Mouse (Mus musculus) embryonic stem cell, embryonic (primary cell): Measurements from ENCODE around the gene Camkk1.

Experiments used
- CTCF ChIA-PET, 4 experiments: fragments of 300-600 bp in 2 of 4; fragments of 350-600 bp in 2 of 4; sonication (Branson Sonifier 250); formaldehyde crosslinking; loops; one replicate each; lab custom pipeline; 2022; ENCODE audit warnings: inconsistent platforms in 2 of 4; lab: Charles Lee
- POLR2A ChIA-PET, 4 experiments: fragments of 300-600 bp in 2 of 4; fragments of 350-600 bp in 2 of 4; sonication (Branson Sonifier 250); formaldehyde crosslinking; loops; one replicate each; lab custom pipeline; 2022; ENCODE audit warnings: antibody characterized with exemption in 4 of 4, inconsistent platforms in 1 of 4; lab: Charles Lee

Gene Camkk1

GRCm38 (mm10) chr11:73061413-73061812, 42.6 kb downstream of the Camkk1 start:
- POLR2A ChIA-PET, result interaction anchor here in 3 of 4 experiments (0.7 to 1.7 kb wide), 9 partner anchors 8 to 138 kb away, joined by 3 to 7 read pairs (median 3); partner anchors contain the start of genes Ctns (in 1 of the 3), Ncbp3 (in 1 of the 3) and Shpk (in 1 of the 3)
- CTCF ChIA-PET, result interaction anchor here in 3 of 4 experiments (0.5 to 1.9 kb wide), 3 partner anchors 13 to 247 kb away, joined by 4 to 5 read pairs (median 5); partner anchors contain the start of gene Ncbp3 (in 1 of the 3)

DNA sequence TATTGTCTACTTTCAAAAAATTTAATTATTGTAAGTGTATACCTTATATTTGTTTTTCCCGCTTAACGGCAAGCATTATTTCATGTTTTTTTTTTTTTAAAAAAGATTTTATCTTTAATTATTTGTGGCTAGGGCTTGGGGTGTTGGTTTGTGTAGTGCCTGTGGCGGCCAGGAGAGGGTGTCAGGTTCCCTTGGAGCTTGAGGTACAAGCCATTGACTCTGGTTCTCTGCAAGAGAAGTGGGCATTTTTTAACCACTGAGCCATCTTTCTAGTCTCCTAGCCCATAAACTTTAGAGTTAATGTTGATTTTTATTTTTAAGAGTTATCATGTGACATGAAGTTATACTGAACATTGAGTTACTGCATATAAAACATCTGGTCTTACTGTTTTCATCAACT, 53.0 kb downstream of the Camkk1 start:
- POLR2A ChIA-PET, result interaction anchor here in 2 of 4 experiments (0.9 to 1.3 kb wide), 4 partner anchors 9 to 127 kb away, joined by 3 to 5 read pairs (median 3); partner anchors contain the start of genes Ctns (in 1 of the 2), Itgae (in 1 of the 2) and Shpk (in 1 of the 2)
- CTCF ChIA-PET, result interaction anchor here (0.5 to 1.9 kb wide), 12 partner anchors 9 to 1300 kb away, joined by 3 to 6 read pairs (median 4); partner anchors contain the start of genes Ctns (in 1 of the 4) and Shpk (in 1 of the 4)

- POLR2A ChIA-PET, result interaction anchor here in 2 of 4 experiments (0.9 to 1.3 kb wide), 3 partner anchors 9 to 15 kb away, joined by 3 read pairs; no protein-coding TSS in a partner anchor
- CTCF ChIA-PET, result no interaction called here
Measured at GRCm38 (mm10) chr11:73076295-73076694, 57.5 kb downstream of the Camkk1 start.

GRCm38 (mm10) chr11:73076733-73077132, 57.9 kb downstream of the Camkk1 start:
- ChIA-PET POLR2A (interaction anchor here in 3 of 4 experiments (0.9 to 1.3 kb wide), 3 partner anchors 11 to 84 kb away, joined by 3 read pairs; no protein-coding TSS in a partner anchor), CTCF (no interaction called here)

DNA sequence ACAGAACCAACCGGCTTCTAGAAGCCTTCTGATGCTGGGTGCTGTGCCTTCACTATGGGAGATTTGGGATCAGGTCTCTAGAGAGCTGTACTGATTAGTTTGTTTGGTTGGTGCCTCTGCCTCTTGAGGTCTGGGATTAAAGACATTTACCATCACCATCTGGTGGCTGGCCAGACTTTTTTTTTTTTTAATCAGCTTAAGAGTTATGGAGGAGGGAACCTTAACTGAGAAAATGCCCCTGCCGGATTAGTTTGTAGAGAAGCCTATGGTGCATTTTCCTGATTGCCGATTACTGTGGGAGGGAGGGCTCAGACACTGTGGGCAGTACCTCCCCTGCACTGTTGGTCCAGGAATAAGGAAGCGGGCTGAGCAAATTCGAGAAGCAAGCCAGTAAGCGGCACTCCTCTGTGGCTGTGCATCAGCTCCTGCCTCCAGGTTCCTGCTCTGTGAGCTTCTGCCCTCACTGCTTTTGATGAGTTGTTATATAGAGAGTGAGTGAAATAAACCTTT, 58.5 kb downstream of the Camkk1 start:
- POLR2A ChIA-PET, result interaction anchor here in 3 of 4 experiments (0.9 to 1.3 kb wide), 3 partner anchors 11 to 84 kb away, joined by 3 read pairs; no protein-coding TSS in a partner anchor
- CTCF ChIA-PET, result interaction anchor here in 1 of 4 experiments (0.7 kb wide), 1 partner anchor 264 kb away, joined by 3 read pairs; no protein-coding TSS in a partner anchor

DNA sequence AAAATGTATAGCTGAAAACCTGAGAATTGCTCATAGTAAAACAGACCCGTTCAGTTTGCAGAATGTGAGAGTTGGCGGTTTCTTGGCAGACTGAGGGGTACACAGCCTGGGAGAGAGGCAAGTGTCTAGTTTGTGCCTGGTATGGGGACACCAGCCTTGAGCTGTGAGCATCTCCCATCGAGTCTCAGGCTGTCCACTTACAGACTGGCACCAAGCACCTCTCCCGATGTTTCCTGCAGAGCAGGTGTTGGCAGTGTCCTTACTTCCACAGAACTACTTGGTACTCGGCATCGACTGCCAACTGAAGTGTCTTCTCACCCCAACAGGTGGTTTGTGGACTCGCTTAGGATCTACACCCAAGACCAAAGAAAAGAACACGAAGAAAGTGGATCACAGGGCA, 59.8 kb downstream of the Camkk1 start:
- POLR2A ChIA-PET, result interaction anchor here in 3 of 4 experiments (0.5 to 1.4 kb wide), 5 partner anchors 8 to 67 kb away, joined by 3 to 5 read pairs (median 3); partner anchors contain the start of gene Haspin (in 1 of the 3)
- CTCF ChIA-PET, result interaction anchor here in 1 of 4 experiments (0.6 kb wide), 1 partner anchor 10 kb away, joined by 4 read pairs; no protein-coding TSS in a partner anchor

GRCm38 (mm10) chr11:73080306-73080705, 61.5 kb downstream of the Camkk1 start:
- CTCF ChIA-PET, result interaction anchor here in 1 of 4 experiments (0.8 kb wide), 1 partner anchor 8 kb away, joined by 4 read pairs; no protein-coding TSS in a partner anchor
- POLR2A ChIA-PET, result interaction anchor here in 1 of 4 experiments (1.7 kb wide), 1 partner anchor 8 kb away, joined by 5 read pairs; no protein-coding TSS in a partner anchor

DNA sequence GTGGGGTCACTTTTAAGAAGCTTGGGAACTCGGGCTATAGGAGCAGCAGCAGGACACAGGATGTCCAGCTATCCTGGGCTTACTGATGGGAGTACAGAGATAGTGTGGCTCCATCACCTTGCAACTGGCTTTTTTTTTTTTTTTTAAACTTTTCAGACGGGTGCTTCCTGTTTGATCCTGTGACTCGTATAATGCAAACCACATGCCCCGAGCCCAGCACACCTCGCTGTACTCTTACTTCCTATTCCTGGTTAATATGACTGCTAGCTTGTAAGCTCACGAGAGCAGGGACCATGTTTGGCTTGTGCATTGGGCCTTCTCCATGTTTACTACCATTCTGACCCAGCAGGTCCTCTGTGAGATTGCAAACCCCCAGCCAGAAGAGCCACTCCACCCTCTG, 65.5 kb downstream of the Camkk1 start:
- POLR2A ChIA-PET, result interaction anchor here in 1 of 4 experiments (0.7 to 2.2 kb wide), 4 partner anchors 12 to 60 kb away, joined by 3 to 7 read pairs (median 4); no protein-coding TSS in a partner anchor
- CTCF ChIA-PET, result no interaction called here

DNA sequence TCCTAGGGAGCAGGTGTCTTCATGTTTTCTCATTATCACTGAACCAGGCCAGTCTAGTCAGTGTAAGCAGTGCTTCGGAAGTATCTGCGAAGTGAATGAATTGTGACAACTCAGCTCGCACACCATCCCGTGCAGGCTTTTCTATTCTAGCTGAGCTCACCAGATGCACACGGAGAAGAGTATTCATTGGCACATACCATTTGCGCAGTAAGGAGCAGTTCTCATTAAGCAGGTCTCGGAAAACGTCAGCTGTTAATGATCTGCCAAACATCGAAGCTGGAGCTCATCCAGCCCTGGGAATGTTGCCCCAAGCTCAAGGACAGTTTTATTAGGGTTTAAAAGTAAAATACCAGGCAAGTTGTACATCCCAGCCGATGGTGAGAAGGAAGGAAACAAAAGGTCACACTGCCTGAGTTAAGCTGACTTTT, 66.0 kb downstream of the Camkk1 start:
- CTCF ChIA-PET, result no interaction called here
- POLR2A ChIA-PET, result interaction anchor here in 2 of 4 experiments (0.7 to 2.2 kb wide), 6 partner anchors 11 to 60 kb away, joined by 3 to 7 read pairs (median 3); partner anchors contain the start of gene Ncbp3 (in 1 of the 2)

DNA sequence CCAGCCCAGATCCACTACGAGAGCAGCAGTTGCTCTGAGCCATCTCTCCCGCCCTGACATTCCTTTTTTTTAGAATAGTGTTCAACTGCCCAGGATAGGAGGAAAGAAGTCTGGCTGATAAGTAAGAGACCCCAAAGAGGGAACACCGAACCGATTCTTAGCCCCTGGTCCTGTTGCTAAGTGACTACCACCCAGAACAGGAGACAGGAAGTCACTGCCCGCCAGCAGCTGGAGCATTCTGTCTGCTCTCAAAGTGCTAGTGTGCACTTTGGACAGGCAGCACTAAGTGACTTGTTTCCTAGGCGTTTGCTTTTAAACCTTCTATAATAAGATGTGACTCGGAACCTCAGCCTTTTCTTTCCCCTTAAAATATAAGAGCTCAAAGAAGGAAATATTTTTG, 66.6 kb downstream of the Camkk1 start:
- CTCF ChIA-PET, result no interaction called here
- POLR2A ChIA-PET, result interaction anchor here in 2 of 4 experiments (0.9 to 2.2 kb wide), 6 partner anchors 10 to 53 kb away, joined by 3 to 7 read pairs (median 3); partner anchors contain the start of gene Ncbp3 (in 1 of the 2)

DNA sequence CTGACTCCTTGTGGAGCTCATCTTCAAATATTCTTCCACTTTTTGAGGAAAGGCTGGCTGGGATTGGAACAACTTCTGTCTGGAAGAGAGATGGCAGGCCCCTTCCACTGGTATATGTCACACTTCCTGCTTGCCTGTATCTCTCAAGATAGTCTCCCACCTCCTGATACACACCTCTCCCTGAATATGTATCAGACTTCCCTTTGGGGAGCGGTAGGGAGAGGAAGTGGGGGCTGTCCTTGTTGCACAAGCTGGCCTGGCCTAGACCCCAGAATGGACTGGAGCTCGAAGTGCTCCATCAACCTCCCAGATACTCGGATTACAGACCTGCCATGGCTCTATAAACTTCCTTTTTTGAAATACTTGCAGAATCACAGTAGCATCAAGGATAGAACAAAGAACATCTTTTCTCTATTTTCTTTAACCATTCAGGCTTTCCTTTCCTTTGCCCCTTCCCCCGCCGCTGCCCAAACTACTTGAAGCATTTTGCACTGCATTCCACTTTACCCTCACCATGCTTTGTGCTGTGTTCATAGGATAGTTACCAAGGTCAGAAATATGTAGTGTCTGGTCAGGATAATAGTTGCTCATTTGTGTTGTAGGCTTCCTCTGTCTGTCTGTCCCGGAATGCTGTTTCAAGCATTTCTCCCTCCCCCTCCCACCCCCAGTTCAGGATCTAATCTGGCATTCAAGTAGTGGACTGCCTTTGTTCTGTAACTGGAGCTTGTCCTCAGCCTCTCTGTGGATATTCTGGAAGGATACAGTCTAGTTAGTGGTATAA, 69.1 kb downstream of the Camkk1 start:
- POLR2A ChIA-PET, result interaction anchor here in 2 of 4 experiments (0.7 to 0.9 kb wide), 2 partner anchors 11 to 31 kb away, joined by 3 read pairs; no protein-coding TSS in a partner anchor
- CTCF ChIA-PET, result interaction anchor here in 2 of 4 experiments (0.6 to 1.3 kb wide), 4 partner anchors 9 to 58 kb away, joined by 3 to 5 read pairs (median 4); no protein-coding TSS in a partner anchor

GRCm38 (mm10) chr11:73090283-73090682, 71.5 kb downstream of the Camkk1 start, which contains the start of gene Itgae:
Gene Itgae, plus strand, starts transcription at chr11:73090583.
- POLR2A ChIA-PET, result interaction anchor here in 1 of 4 experiments (1.4 kb wide), 1 partner anchor 19 kb away, joined by 3 read pairs; no protein-coding TSS in a partner anchor
- CTCF ChIA-PET, result interaction anchor here in 1 of 4 experiments (0.6 to 1.3 kb wide), 3 partner anchors 14 to 450 kb away, joined by 3 to 6 read pairs (median 3); no protein-coding TSS in a partner anchor

- POLR2A ChIA-PET, result interaction anchor here in 1 of 4 experiments (1.4 kb wide), 1 partner anchor 19 kb away, joined by 3 read pairs; no protein-coding TSS in a partner anchor
- CTCF ChIA-PET, result no interaction called here
Measured at GRCm38 (mm10) chr11:73090826-73091225, 72.0 kb downstream of the Camkk1 start.
